Mouse (Mus musculus) G1E (cell line): ENCODE measurements around the gene Tapbpl.

Source experiments
- CTCF ChIP-seq: IDR thresholded peaks from 2 replicates; pipeline ENCODE4 v1.5.1; 2012; ENCODE audit warnings: low read depth, low read length, inconsistent platforms, mixed read lengths
- GATA1 ChIP-seq: IDR thresholded peaks from 2 replicates; pipeline ENCODE4 v1.6.1; 2012; ENCODE audit warnings: borderline replicate concordance, low read length, inconsistent platforms, mixed read lengths
- GATA2 ChIP-seq: IDR thresholded peaks from 2 replicates; pipeline ENCODE4 v1.6.1; 2012; ENCODE audit warnings: low read depth, low read length, inconsistent platforms, borderline replicate concordance
- POLR2AphosphoS5 ChIP-seq: IDR thresholded peaks from 2 replicates; pipeline ENCODE4 v1.6.1; 2012; ENCODE audit warnings: low read depth, low read length, inconsistent platforms; ENCODE audit not compliant: insufficient replicate concordance
- TAL1 ChIP-seq: conservative IDR thresholded peaks from 2 replicates; pipeline ENCODE4 v1.6.1; 2012; ENCODE audit warnings: low read depth, low read length, inconsistent platforms, mixed read lengths

DNA sequence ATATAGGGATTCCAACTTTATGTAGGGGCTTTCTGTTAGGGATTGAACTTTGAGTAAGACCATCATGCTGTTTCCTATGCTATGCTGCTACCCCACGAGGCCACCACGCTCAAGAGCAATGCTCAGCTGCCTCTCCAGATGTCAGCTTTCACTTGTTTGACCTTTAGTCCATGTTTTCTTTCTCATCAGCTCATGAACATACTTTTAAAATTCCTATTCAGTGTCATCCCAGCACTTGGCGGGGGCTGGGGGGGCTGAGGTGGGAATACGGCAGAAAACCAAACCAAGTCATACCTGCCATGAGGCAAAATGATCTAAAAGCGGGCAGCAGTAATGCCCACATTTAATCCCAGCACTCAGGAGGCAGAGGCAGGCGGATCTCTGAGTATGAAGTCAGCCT is 18.5 kb downstream of the Tapbpl start:
- TF ChIP-seq POLR2AphosphoS5 (no peak), CTCF (no peak), GATA2 (no peak), GATA1 (no peak), TAL1 (no peak)
